Mouse (Mus musculus) erythroid progenitor cell, adult 5-6 weeks (primary cell): ENCODE results near the gene Cnga1. TPM values are rescaled to one million over a fixed set of nuclear protein-coding genes. Genes with fewer than 3 reads are reported as not detected.

Experiments
- ATAC-seq: replicated peaks from 2 replicates; pipeline ENCODE4 v1.8.0; 2016; ENCODE audit warnings: moderate number of reproducible peaks, mild to moderate bottlenecking, moderate TSS enrichment, inconsistent platforms; ENCODE audit not compliant: poor library complexity, low FRiP score, severe bottlenecking
- total RNA-seq, 2 experiments: library from RNA; stranded (forward) in 1 of 2; stranded (reverse) in 1 of 2; fragments of 150-400 nt in 1 of 2; fragments of 186-747, 209-891 nt in 1 of 2; gene quantifications; 2 replicates each; pipeline versions ENCODE4 v1.2.3 to v1.2.4; 2015 to 2017; ENCODE audit warnings: low replicate concordance in 2 of 2

Gene Cnga1
- total RNA-seq, 2 experiments from 2014 or later = not detected

GRCm38 (mm10) chr5:72559544-72560049 lies 84.5 kb downstream of the Cnga1 start, which contains the start of gene Nfxl1:
Nfxl1 (minus strand) TSS chr5:72559684.
- peak; percentile 96 for ATAC-seq

GRCm38 (mm10) chr5:72558716-72559526 lies 85.2 kb downstream of the Cnga1 start:
- peak; percentile 87 for ATAC-seq

GRCm38 (mm10) chr5:72556245-72556644 lies 87.8 kb downstream of the Cnga1 start:
- ATAC-seq = no peak

Other genes starting within 250 kb of the Cnga1 start
- not detected in 2 replicates for gene Corin, start 139.8 kb downstream of the Cnga1 start, total RNA-seq (2015; ENCODE audit: low replicate concordance)
- gene Corin, start 139.8 kb downstream of the Cnga1 start, total RNA-seq (2017; ENCODE audit: low replicate concordance) = not detected in 2 replicates
- 16.3 and 25.9 TPM in 2 replicates for gene Nfxl1, start 84.6 kb downstream of the Cnga1 start, total RNA-seq (2015; ENCODE audit: low replicate concordance)
- gene Nfxl1, start 84.6 kb downstream of the Cnga1 start, total RNA-seq (2017; ENCODE audit: low replicate concordance) = 13.5 and 37.6 TPM in 2 replicates
- gene Zar1, start 63.0 kb downstream of the Cnga1 start, total RNA-seq (2015; ENCODE audit: low replicate concordance) = not detected in 2 replicates
- gene Zar1, start 63.0 kb downstream of the Cnga1 start, total RNA-seq (2017; ENCODE audit: low replicate concordance) = not detected in 2 replicates
- gene Gm5868, start 56.7 kb downstream of the Cnga1 start, total RNA-seq (2015; ENCODE audit: low replicate concordance) = not detected in 2 replicates
- gene Gm5868, start 56.7 kb downstream of the Cnga1 start, total RNA-seq (2017; ENCODE audit: low replicate concordance) = not detected in 2 replicates
- 1.3 TPM in 1 of 2 replicates, not detected in the other for gene Nipal1, start 3.5 kb upstream of the Cnga1 start, total RNA-seq (2015; ENCODE audit: low replicate concordance)
- 0.26 and 1.3 TPM in 2 replicates for gene Nipal1, start 3.5 kb upstream of the Cnga1 start, total RNA-seq (2017; ENCODE audit: low replicate concordance)
- 5.9 TPM in 1 of 2 replicates, not detected in the other for gene Txk, start 108.5 kb upstream of the Cnga1 start, total RNA-seq (2015; ENCODE audit: low replicate concordance)
- gene Txk, start 108.5 kb upstream of the Cnga1 start, total RNA-seq (2017; ENCODE audit: low replicate concordance) = 1.3 TPM in 1 of 2 replicates, not detected in the other
- gene Tec, start 224.2 kb upstream of the Cnga1 start, total RNA-seq (2015; ENCODE audit: low replicate concordance) = 2.5 and 10.8 TPM in 2 replicates
- gene Tec, start 224.2 kb upstream of the Cnga1 start, total RNA-seq (2017; ENCODE audit: low replicate concordance) = 2.4 and 5.7 TPM in 2 replicates